ENCODE assay signal across 16 mouse cellular contexts in genomic region chr19:57057568-57057967, GRCm38 (mm10). TPM values are rescaled to one million over a fixed set of nuclear protein-coding genes. Genes with fewer than 3 reads are reported as not detected.
DNase-seq lines count a peak whose midpoint lies in the region; ATAC-seq and TF ChIP-seq lines count a peak whose summit lies in the region.
"Had no signal": no experiment of that assay in that cellular context is flagged by ENCODE, and none has a peak within 500 bp of the region (broad histone marks: within the 10 kb centered on the region; RNA-seq: fewer than 3 reads in every experiment).

No protein-coding gene starts in this region.

- H3K4me2 ChIP-seq in heart, embryonic 11.5 days = no peak overlapping the region
- H3K4me2 ChIP-seq in liver, postnatal 0 days (ENCODE audit: low read depth, low read length) = no peak overlapping the region
- no peak overlapping the region for H3K4me2 ChIP-seq in liver, embryonic 11.5 days
- H3K4me2 ChIP-seq: forebrain, embryonic 12.5 days; liver, embryonic 13.5 days had no signal

- no peak for TF ChIP-seq POLR2A in heart, adult 2 months (IDR thresholded peaks at IDR 0.05; ENCODE audit: insufficient read depth, low read depth, low read length)
- no peak for TF ChIP-seq POLR2A in brain, embryonic 14.5 days (IDR thresholded peaks at IDR 0.05; ENCODE audit: borderline replicate concordance, extremely low read depth, insufficient read depth, insufficient read length, poor library complexity, severe bottlenecking)

- TF ChIP-seq CTCF in heart, adult 2 months (IDR thresholded peaks at IDR 0.05) = peak; percentile 71
- peak; percentile 57 for TF ChIP-seq CTCF in liver, postnatal 0 days (IDR thresholded peaks at IDR 0.05; ENCODE audit: low read depth)
- peak; percentile 77 for TF ChIP-seq CTCF in E14TG2a.4 (conservative IDR thresholded peaks at IDR 0.05; ENCODE audit: low read length)
- peak; percentile 40; the same call in 1 of the 2 replicates for TF ChIP-seq CTCF in brain, embryonic 14.5 days (IDR thresholded peaks at IDR 0.05; ENCODE audit: borderline replicate concordance, extremely low read depth, insufficient read depth, insufficient read length)

- H3K9ac ChIP-seq in heart, adult 2 months (ENCODE audit: low read depth, low read length) = no peak overlapping the region
- H3K9ac ChIP-seq in heart, embryonic 11.5 days (ENCODE audit: low read depth, low read length) = no peak overlapping the region
- H3K9ac ChIP-seq in liver, postnatal 0 days (replicated peaks) = no peak overlapping the region
- H3K9ac ChIP-seq in liver, embryonic 11.5 days (ENCODE audit: low read depth, low read length) = no peak overlapping the region
- H3K9ac ChIP-seq: forebrain, embryonic 12.5 days; liver, embryonic 13.5 days had no signal

- no peaks in the 10 kb centered on the region for H3K79me2 ChIP-seq in heart, adult 2 months (replicated peaks; ENCODE audit: control insufficient read depth, insufficient read depth, low read length)

- no peak overlapping the region for H3K27ac ChIP-seq in heart, adult 2 months
- no peak overlapping the region for H3K27ac ChIP-seq in heart, embryonic 11.5 days (ENCODE audit: low read depth, low read length)
- H3K27ac ChIP-seq in liver, postnatal 0 days (ENCODE audit: low read depth) = no peak overlapping the region
- H3K27ac ChIP-seq in liver, embryonic 11.5 days (ENCODE audit: low read depth, low read length) = no peak overlapping the region
- H3K27ac ChIP-seq: forebrain, embryonic 12.5 days; liver, embryonic 13.5 days had no signal

- no peak for TF ChIP-seq EP300 in heart, adult 2 months (IDR thresholded peaks at IDR 0.05; ENCODE audit: insufficient read depth, low read depth, low read length)
- no peak for TF ChIP-seq EP300 in liver, postnatal 0 days (IDR thresholded peaks at IDR 0.05; ENCODE audit: low read depth)

- intact Hi-C loops in heart, adult 2 months (cut with DNase I) = no loop called here

- no peak for DNase-seq in heart, adult 2 months
- DNase-seq in liver, postnatal 0 days = no peak
- DNase-seq in liver, embryonic 11.5 days (ENCODE audit: low spot score) = no peak
- DNase-seq in brain, embryonic 14.5 days (ENCODE audit: low read depth) = no peak
- DNase-seq in retina, embryonic 14.5 days (ENCODE audit: low spot score) = no peak
- DNase-seq in T-cell, adult 2 months (ENCODE audit: low spot score) = no peak
- DNase-seq: adrenal gland, postnatal 25 days; heart, postnatal 36 days; liver, embryonic 13.5 days; retina, postnatal 1 day; spleen, adult 18-20 months; thymus, adult 18-20 months had no signal

- H3K27me3 ChIP-seq in heart, adult 2 months (ENCODE audit: control insufficient read depth, insufficient read depth, low read length) = no peaks in the 10 kb centered on the region
- no peaks in the 10 kb centered on the region for H3K27me3 ChIP-seq in heart, embryonic 11.5 days (ENCODE audit: control insufficient read depth, insufficient read depth, low read length)
- H3K27me3 ChIP-seq in liver, postnatal 0 days (ENCODE audit: insufficient read depth, low read length) = no peaks in the 10 kb centered on the region
- H3K27me3 ChIP-seq in liver, embryonic 11.5 days (replicated peaks; ENCODE audit: control insufficient read depth, insufficient read depth, low read length) = no peaks in the 10 kb centered on the region
- 0 out of 2 replicates have a peak, but pooled peaks cover 4% of the 10 kb centered on the region for H3K27me3 ChIP-seq in E14TG2a.4 (ENCODE audit: insufficient read depth, low read length)
- H3K27me3 ChIP-seq: forebrain, embryonic 12.5 days; liver, embryonic 13.5 days had no signal

- WGBS in heart, adult 2 months = 99% methylated on average over 2 of the region's 2 CpGs
- 92% methylated on average over 2 of the region's 2 CpGs for WGBS in heart, embryonic 11.5 days (ENCODE audit: insufficient replicate concordance)
- 86% methylated on average over 2 of the region's 2 CpGs for WGBS in liver, postnatal 0 days (ENCODE audit: insufficient replicate concordance)
- 82% methylated on average over 2 of the region's 2 CpGs for WGBS in liver, embryonic 11.5 days

- no peak overlapping the region for H3K4me3 ChIP-seq in heart, adult 2 months
- no peak overlapping the region for H3K4me3 ChIP-seq in heart, embryonic 11.5 days (ENCODE audit: low read depth, low read length)
- no peak overlapping the region for H3K4me3 ChIP-seq in liver, postnatal 0 days (ENCODE audit: low read depth, low read length)
- H3K4me3 ChIP-seq in liver, embryonic 11.5 days (ENCODE audit: low read depth, low read length) = no peak overlapping the region
- no peak overlapping the region for H3K4me3 ChIP-seq in E14TG2a.4 (replicated peaks; ENCODE audit: low read length)
- H3K4me3 ChIP-seq: forebrain, embryonic 12.5 days; liver, embryonic 13.5 days had no signal

- no peak for ATAC-seq in heart, embryonic 11.5 days (replicated peaks; ENCODE audit: insufficient number of reproducible peaks, low FRiP score, low TSS enrichment)
- no peak for ATAC-seq in liver, postnatal 0 days
- ATAC-seq in liver, embryonic 11.5 days (replicated peaks; ENCODE audit: low FRiP score) = no peak

- H3K9me3 ChIP-seq in heart, embryonic 11.5 days (replicated peaks; ENCODE audit: control insufficient read depth, low read length) = peaks cover 5% of the 10 kb centered on the region
- H3K9me3 ChIP-seq in liver, postnatal 0 days (ENCODE audit: low read length) = peaks cover 6% of the 10 kb centered on the region
- no peaks in the 10 kb centered on the region; the same call in 1 of the 2 replicates for H3K9me3 ChIP-seq in liver, embryonic 11.5 days (ENCODE audit: control insufficient read depth, low read length)
- H3K9me3 ChIP-seq in E14TG2a.4 (ENCODE audit: low read length) = peaks cover 5% of the 10 kb centered on the region

- H3K4me1 ChIP-seq in heart, adult 2 months (ENCODE audit: control insufficient read depth, insufficient read depth, low read length) = no peaks in the 10 kb centered on the region
- no peaks in the 10 kb centered on the region for H3K4me1 ChIP-seq in heart, embryonic 11.5 days (ENCODE audit: control insufficient read depth, insufficient read depth, low read length)
- H3K4me1 ChIP-seq in liver, postnatal 0 days (ENCODE audit: insufficient read depth) = no peaks in the 10 kb centered on the region
- H3K4me1 ChIP-seq in liver, embryonic 11.5 days (replicated peaks; ENCODE audit: control insufficient read depth, insufficient read depth, low read length) = no peaks in the 10 kb centered on the region
- H3K4me1 ChIP-seq in E14TG2a.4 (replicated peaks; ENCODE audit: low read depth, low read length) = peaks cover 8% of the 10 kb centered on the region
- H3K4me1 ChIP-seq: forebrain, embryonic 12.5 days; liver, embryonic 13.5 days had no signal

- H3K36me3 ChIP-seq in heart, adult 2 months (ENCODE audit: control insufficient read depth, insufficient read depth, low read length) = no peaks in the 10 kb centered on the region; the same call in none of the 2 replicates
- peaks cover 23% of the 10 kb centered on the region for H3K36me3 ChIP-seq in heart, embryonic 11.5 days (ENCODE audit: control insufficient read depth, insufficient read depth, low read length)
- peaks cover 23% of the 10 kb centered on the region for H3K36me3 ChIP-seq in liver, postnatal 0 days (replicated peaks; ENCODE audit: insufficient read depth, low read length)
- peaks cover 5% of the 10 kb centered on the region for H3K36me3 ChIP-seq in liver, embryonic 11.5 days (ENCODE audit: control insufficient read depth, insufficient read depth, low read length)
- H3K36me3 ChIP-seq in E14TG2a.4 (ENCODE audit: insufficient read depth, low read length) = no peaks in the 10 kb centered on the region

RNA-seq across cellular contexts. Expression of gene Afap1l2, which starts 49.5 kb away (rescaled TPM):
- 1 to 10 TPM; 3.6 TPM for total RNA-seq in heart, adult 2 months (2021)
- 1.8 and 2.9 TPM in 2 replicates for polyA plus RNA-seq in heart, adult 2 months (2012; rRNA removed)
- polyA plus RNA-seq in heart, embryonic 11.5 days (2014; fragmentation: Nextera tagmentation; extraction: Ambion mirVana) = 1.3 and 1.5 TPM in 2 replicates
- 1.1 and 1.5 TPM in 2 replicates for polyA plus RNA-seq in liver, postnatal 0 days (2015; fragmentation: Nextera tagmentation; extraction: Ambion mirVana)
- polyA plus RNA-seq in liver, embryonic 11.5 days (2014; fragmentation: Nextera tagmentation; extraction: Ambion mirVana) = 1.2 and 1.5 TPM in 2 replicates
- polyA plus RNA-seq in brain, embryonic 14.5 days (2012; rRNA removed) = 3.6 and 7.8 TPM in 2 replicates
- total RNA-seq: megakaryocyte progenitor cell, adult 5-6 weeks had no signal
